Mouse (Mus musculus) E14TG2a.4 (cell line): ENCODE data around the gene Pecr.
A peak's percentile ranks its signal among the peaks of the same experiment; 100 is the strongest.
"Not testable (repeated sequence)": the region's sequence is repeated elsewhere in the genome, so short reads cannot be mapped to it uniquely, and the experiment has no call there.

Experiments used
- H3K27me3 ChIP-seq: 2 replicates; pipeline ENCODE4 v1.6.1; 2014; ENCODE audit warnings: low read length, control low read depth; ENCODE audit not compliant: insufficient read depth
- H3K36me3 ChIP-seq: 2 replicates; pipeline ENCODE4 v1.6.1; 2014; ENCODE audit warnings: low read length, control low read depth; ENCODE audit not compliant: insufficient read depth
- H3K4me1 ChIP-seq: replicated peaks from 2 replicates; pipeline ENCODE4 v1.6.1; 2014; ENCODE audit warnings: low read depth, low read length, control low read depth
- H3K4me3 ChIP-seq: replicated peaks from 2 replicates; pipeline ENCODE4 v1.5.1; 2014; ENCODE audit warnings: mild to moderate bottlenecking, low read length
- H3K9me3 ChIP-seq: 2 replicates; pipeline ENCODE4 v1.6.1; 2014; ENCODE audit warnings: low read length, control low read depth
- CTCF ChIP-seq: conservative IDR thresholded peaks from 2 replicates; pipeline ENCODE4 v1.5.1; 2014; ENCODE audit warnings: low read length
- NANOG ChIP-seq: IDR thresholded peaks from 2 replicates; pipeline ENCODE4 v1.6.1; 2014; ENCODE audit warnings: borderline replicate concordance, low read length, mixed read lengths
- POU5F1 ChIP-seq: IDR thresholded peaks from 2 replicates; pipeline ENCODE4 v1.6.1; 2014; ENCODE audit warnings: low read length, borderline replicate concordance

Gene Pecr

DNA sequence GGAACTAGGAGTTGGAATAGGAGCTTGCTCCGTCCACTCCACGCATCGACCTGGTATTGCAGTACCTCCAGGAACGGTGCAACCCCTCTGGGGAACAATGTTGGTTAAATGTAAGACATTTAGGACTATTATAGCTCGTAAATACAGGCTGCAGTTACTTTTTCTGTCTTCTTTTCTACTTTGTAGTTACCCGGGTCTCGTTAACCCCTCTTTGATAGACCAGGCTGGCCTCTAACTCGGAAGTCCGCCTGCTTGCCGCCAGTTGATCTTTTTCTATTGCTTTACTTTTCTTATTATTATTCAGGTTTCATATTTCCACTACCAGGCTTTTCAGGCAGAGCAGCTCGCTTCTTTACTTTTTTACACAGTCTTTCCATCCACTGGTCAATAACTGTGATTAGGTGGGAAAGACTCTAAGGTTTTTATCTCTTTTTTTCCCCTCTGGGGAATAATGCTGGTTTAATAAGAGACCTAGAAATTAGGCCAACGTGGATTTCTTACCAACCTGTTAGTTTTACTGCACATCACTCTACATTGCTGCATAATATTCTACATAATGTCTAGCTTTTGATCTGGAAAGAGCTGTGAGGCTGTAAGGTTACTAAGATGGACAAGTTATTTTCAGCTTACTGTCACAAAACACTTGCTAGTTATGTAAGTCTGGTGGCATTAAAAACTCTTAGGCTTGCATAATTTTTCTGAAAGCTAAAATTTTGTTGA, 39.6 kb downstream of the Pecr start:
- Histone ChIP-seq H3K4me1 (peaks cover 80% of the 10 kb centered on the region), H3K4me3 (no peak overlapping the region), H3K9me3 (no peaks in the 10 kb centered on the region), H3K36me3 (peaks cover 25% of the 10 kb centered on the region), H3K27me3 (no peaks in the 10 kb centered on the region)
- no peak for TF ChIP-seq POU5F1
- TF ChIP-seq NANOG, result no peak
- no peak for TF ChIP-seq CTCF

DNA sequence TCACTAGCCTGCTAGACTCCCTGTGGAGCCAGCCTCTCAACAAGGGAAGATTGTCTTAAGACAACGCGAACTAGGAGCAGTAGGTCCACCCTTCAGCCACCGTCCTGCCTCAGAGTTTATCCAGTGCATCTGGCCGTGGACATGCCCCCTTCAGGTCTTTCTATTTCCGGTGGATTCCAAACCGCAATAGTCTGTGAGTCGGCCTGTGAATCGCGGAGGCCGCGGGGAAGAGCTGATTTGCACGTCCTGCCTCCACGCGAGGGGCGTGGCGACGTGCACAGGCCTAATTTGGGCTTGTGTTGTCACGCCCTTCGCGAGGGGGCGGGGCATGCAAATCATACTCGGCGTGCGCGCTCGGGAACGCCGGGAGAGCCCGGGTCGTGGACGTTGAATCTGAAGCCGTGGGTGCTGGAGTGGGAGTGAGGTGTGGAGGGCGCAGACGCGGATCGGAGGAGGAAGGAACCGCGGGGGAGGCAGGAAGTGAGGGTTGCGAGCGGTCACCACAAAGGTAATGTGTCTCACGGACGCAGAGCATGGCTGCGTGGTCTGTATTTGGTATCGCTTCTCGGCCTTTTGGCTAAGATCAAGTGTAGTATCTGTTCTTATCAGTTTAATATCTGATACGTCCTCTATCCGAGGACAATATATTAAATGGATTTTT, 40.3 kb downstream of the Pecr start:
- H3K27me3 ChIP-seq, result no peaks in the 10 kb centered on the region
- H3K4me1 ChIP-seq, result peaks cover 78% of the 10 kb centered on the region
- no peaks in the 10 kb centered on the region for H3K9me3 ChIP-seq
- TF ChIP-seq NANOG (no peak), CTCF (no peak), POU5F1 (no peak)
- H3K36me3 ChIP-seq, result peaks cover 26% of the 10 kb centered on the region
- peak overlapping the region; percentile 59 for H3K4me3 ChIP-seq

DNA sequence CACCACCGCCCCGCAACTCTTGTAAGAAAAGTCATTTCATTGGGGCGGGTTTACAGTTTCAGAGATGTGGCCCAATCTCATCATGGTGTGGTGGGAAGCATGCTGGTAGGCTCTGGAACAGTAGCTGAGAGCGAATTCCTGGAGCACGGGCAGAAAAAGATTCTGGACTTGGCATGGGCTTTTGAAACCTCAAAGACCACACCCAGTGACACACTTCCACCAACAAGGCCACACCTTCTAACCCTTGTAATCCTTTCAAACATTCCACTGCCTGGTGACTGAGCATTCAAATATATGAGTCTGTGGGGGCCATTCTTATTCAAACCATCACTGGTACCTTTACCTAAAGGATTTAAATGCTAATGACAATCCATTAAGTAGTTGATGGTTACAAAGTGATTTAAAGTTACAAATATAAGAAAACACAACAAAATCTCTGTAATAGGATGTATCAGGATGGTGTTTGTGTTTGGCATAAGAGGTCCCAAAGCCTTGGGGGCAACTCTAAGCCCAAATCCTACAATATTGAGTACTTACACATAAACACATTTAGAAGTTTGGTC, 41.5 kb downstream of the Pecr start:
- Histone ChIP-seq H3K4me1 (peaks cover 80% of the 10 kb centered on the region), H3K9me3 (no peaks in the 10 kb centered on the region), H3K4me3 (0 out of 2 replicates have a peak overlapping the region, but pooled peaks have one; percentile 11), H3K27me3 (no peaks in the 10 kb centered on the region), H3K36me3 (peaks cover 26% of the 10 kb centered on the region)
- TF ChIP-seq NANOG (peak; percentile 93), CTCF (no peak), POU5F1 (no peak)

DNA sequence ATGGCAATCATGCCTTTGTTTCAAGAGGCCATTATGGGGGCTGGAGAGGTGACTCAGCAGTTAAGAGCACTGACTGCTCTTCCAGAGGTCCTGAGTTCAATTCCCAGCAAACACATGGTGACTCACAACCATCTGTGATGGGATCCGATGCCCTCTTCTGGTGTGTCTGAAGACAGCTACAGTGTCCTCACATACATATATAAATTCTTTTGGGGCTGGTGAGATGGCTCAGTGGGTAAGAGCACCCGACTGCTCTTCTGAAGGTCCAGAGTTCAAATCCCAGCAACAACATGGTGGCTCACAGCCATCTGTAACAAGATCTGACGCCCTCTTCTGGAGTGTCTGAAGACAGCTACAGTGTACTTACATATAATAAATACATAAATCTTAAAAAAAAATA, 45.0 kb downstream of the Pecr start:
- H3K4me3 ChIP-seq, H3K9me3 ChIP-seq, H3K27me3 ChIP-seq: not testable (repeated sequence)
- H3K4me1 ChIP-seq, result peaks cover 75% of the 10 kb centered on the region
- H3K36me3 ChIP-seq, result peaks cover 18% of the 10 kb centered on the region

DNA sequence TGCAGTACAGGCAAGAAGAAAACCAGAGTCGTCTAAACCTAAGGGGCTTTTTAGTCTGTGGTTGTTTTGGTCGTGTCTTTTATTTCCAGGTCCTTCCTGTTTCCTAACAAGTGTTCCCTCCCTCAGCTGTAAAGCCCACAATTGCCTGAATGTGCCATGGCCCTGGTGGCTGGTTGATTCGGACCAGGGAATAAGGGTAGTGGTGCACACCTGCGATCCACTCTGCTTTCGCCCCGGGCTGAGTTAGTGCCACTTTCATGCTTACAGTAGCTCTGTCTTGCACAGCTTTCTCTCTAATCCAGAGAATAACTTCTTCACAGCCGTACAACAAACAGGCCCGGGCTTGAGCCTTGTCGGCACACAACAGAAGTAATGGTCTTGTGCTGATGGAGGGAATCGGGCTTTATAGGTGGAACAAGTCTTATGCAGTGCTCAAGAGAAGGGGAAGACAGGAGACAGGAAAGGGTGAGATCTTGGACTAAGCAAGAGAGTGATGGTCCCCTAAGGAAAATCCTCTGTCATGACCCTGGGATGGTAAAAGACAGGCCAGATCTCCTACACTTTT, 46.0 kb downstream of the Pecr start:
- H3K4me3 ChIP-seq, result peak overlapping the region; percentile 70
- TF ChIP-seq CTCF (no peak), POU5F1 (no peak), NANOG (no peak)
- peaks cover 18% of the 10 kb centered on the region for H3K36me3 ChIP-seq
- H3K27me3 ChIP-seq, result no peaks in the 10 kb centered on the region
- peaks cover 79% of the 10 kb centered on the region for H3K4me1 ChIP-seq
- H3K9me3 ChIP-seq, result no peaks in the 10 kb centered on the region

DNA sequence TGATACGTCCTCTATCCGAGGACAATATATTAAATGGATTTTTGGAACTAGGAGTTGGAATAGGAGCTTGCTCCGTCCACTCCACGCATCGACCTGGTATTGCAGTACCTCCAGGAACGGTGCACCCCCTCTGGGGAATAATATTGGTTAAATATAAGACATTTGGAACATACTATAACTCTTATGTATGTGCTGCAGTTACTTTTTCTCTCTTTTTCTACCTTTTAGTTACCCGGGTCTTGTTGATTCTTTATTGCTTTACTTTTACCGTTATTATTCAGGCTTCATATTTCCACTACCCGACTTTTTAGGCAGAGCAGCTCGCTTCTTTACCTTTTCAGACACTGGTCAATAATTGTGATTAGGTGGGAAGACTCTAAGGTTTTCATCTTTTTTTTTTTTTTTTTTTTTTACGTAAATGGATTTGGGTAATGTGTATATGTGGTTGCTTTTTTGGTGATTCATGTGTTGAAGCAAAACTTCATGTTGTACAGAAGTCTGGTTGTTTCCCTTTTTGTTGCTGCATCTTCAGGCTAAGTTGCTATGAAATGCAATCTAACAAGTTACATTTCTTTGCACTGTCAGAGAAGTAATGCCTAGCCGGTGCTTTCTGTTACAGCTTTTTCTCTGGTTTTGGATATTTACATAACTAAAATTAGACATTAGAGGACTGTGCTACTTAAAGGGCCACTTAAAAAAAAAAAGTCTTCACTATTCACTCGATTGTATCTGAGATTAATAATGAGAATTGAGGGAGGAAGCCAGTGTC, 46.9 kb downstream of the Pecr start:
- peaks cover 18% of the 10 kb centered on the region for H3K36me3 ChIP-seq
- H3K4me3 ChIP-seq, result peak overlapping the region; percentile 70
- no peaks in the 10 kb centered on the region for H3K27me3 ChIP-seq
- H3K4me1 ChIP-seq, result peaks cover 74% of the 10 kb centered on the region
- H3K9me3 ChIP-seq, result no peaks in the 10 kb centered on the region
- TF ChIP-seq POU5F1 (no peak), NANOG (no peak)

DNA sequence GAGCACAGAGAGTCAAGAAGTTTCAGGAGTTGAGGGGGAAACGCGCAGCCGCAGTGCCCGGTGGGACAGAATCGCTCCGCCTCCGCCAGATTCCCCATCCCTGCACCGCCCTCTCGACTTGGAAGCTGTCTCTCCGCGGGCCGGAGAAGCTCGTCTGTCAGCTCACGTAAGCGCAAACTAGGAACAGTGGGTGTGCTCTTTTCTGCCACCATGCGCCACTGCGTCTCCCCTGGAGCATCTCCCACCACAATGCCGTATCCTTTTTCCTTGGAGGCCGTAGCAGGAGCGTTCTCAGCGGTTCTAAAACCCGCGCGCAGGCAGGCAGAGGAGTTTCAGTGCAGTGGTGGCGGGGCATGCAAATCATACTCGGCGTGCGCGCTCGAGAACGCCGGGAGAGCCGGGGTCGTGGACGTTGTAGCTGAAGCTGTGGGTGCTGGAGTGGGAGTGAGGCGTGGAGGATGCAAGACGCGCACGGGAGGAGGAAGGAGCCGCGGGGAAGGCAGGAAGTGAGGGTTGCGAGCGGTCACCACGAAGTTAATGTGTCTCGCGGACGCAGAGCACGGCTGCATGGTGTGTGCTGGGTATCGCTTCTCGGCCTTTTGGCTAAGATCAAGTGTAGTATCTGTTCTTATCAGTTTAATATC, 47.6 kb downstream of the Pecr start:
- peaks cover 69% of the 10 kb centered on the region for H3K4me1 ChIP-seq
- H3K36me3 ChIP-seq, result peaks cover 16% of the 10 kb centered on the region
- H3K4me3 ChIP-seq, result peak overlapping the region; percentile 83
- not testable (repeated sequence) for H3K27me3 ChIP-seq, H3K9me3 ChIP-seq

DNA sequence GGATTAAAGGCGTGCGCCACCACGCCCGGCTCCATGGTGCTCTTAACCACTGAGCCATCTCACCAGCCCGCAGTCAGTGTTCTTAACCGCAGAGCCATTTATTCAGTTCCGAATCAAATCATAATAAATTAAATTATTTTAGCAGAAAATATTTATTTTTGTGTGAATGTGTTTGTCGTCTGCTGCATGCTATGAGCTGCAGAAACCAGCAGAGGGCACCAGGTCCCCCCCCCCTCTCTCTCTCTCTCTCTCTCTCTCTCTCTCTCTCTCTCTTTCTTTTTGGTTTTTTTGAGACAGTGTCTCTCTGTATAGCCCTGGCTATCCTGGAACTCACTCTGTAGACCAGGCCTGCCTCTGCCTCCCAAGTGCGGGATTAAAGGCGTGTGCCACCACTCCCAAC, 51.5 kb downstream of the Pecr start:
- not testable (repeated sequence) for H3K36me3 ChIP-seq, H3K4me3 ChIP-seq, H3K9me3 ChIP-seq, H3K27me3 ChIP-seq
- TF ChIP-seq CTCF, result peak; percentile 59
- peaks cover 66% of the 10 kb centered on the region for H3K4me1 ChIP-seq
